Mouse (Mus musculus): ENCODE measurements around the gene Clrn3. TPM values are rescaled to one million over a fixed set of nuclear protein-coding genes. Genes with fewer than 3 reads are reported as not detected.

The Clrn3 gene
- total and polyA plus RNA-seq, 3 experiments: not detected

DNA sequence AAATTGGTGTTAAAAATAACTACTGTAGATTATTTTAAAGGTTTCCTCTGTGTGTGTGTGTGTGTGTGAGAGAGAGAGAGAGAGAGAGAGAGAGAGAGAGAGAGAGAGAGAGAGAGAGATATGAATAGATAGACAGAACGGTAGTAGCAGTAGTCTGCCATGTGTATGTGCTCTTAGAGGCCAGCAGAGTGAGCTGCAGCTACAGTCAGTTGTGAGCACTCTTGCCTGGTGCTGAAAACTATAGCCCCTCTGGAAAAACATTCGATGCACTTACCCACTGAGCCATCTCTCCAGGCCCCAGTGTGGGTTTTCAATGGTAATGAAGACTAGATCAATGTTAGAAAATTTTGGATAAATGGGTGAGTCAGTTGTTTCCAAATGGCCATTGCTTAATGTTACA is 29.1 kb downstream of the Clrn3 start:
- no peaks in the 10 kb centered on the region for H3K36me3 ChIP-seq (replicated peaks in 1 of 2; ENCODE audit: control insufficient read depth in 1 of 2, insufficient read depth in 1 of 2, low read length in 1 of 2)
- no peak overlapping the region for H3K27ac ChIP-seq (ENCODE audit: insufficient read depth, low read depth)
- in situ Hi-C loops (cut with MboI; ENCODE audit: low pct_ligation_motif_present, low pct_unique_long_range_greater_than_20kb, low sequenced_read_pairs): loop anchor here (10.0 to 25.0 kb wide), 3 partner anchors 165 to 1637 kb away; no protein-coding TSS in a partner anchor
- no peak overlapping the region for H3K4me2 ChIP-seq (ENCODE audit: insufficient read depth, low read depth, poor library complexity, severe bottlenecking)
- H3K27me3 ChIP-seq (replicated peaks): no peaks in the 10 kb centered on the region
- dilution Hi-C loops (cut with MboI; ENCODE audit: extremely low pct_ligation_motif_present, extremely low pct_unique_long_range_greater_than_20kb, low sequenced_read_pairs): no loop called here
- TF ChIP-seq CTCF (conservative IDR thresholded peaks at IDR 0.05 in 1 of 2, IDR thresholded peaks at IDR 0.05 in 1 of 2; ENCODE audit: low read depth in 2 of 2, low read length in 2 of 2) (peak; percentile 17 to 81; a peak in 2 of 4 replicates), KAT2A (IDR thresholded peaks at IDR 0.05; ENCODE audit: insufficient replicate concordance, low read length) (no peak), SMC3 (IDR thresholded peaks at IDR 0.05; ENCODE audit: low read depth, low read length) (peak; percentile 94), RAD21 (IDR thresholded peaks at IDR 0.05; ENCODE audit: low read depth, low read length) (peak; percentile 83), ZC3H11A (IDR thresholded peaks at IDR 0.05; ENCODE audit: low read depth, low read length) (peak; percentile 87)
- H3K9ac ChIP-seq (ENCODE audit: insufficient read depth, low read depth): no peak overlapping the region
- H3K4me1 ChIP-seq (ENCODE audit: control insufficient read depth in 1 of 2, insufficient read depth in 2 of 2): no peaks in the 10 kb centered on the region
- no peaks in the 10 kb centered on the region for H3K9me3 ChIP-seq (replicated peaks; ENCODE audit: low read length)
- H3K79me2 ChIP-seq (replicated peaks; ENCODE audit: control insufficient read depth, extremely low read depth, insufficient read depth, poor library complexity, severe bottlenecking): no peaks in the 10 kb centered on the region
- no peak overlapping the region for H3K4me3 ChIP-seq (replicated peaks in 1 of 3; ENCODE audit: low read depth in 2 of 3, low read length in 2 of 3, poor library complexity in 1 of 3)
- peak; percentile 47 for DNase-seq (ENCODE audit: extremely low read depth)

DNA sequence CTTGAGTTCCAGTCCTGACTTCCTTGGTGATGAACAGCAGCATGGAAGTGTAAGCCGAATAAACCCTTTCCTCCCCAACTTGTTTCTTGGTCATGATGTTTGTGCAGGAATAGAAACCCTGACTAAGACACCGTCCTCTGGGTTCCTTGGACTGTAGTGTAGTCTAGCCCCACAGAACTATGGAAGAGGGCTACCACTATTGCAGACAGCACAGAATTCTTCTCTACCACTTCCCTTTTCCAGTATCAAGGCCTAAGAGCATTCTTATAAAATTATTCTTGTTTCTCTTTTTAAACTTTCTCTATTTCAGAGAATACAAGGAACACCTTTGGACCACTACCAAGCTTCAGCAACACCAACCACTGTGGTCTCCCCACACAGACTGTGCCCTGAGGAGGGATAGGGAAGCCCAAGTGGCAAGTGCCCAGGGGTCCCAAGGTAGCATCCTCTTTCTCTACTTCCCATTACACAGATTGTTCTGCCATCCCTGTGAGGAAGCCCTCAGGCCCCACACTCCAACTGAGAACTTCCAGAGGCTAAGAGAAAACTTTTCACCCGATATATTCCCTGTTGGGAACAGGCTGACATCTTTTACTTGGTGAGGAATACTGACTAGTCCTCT is 29.8 kb downstream of the Clrn3 start:
- TF ChIP-seq CHD2 (IDR thresholded peaks at IDR 0.05; ENCODE audit: low read length) (no peak), ZKSCAN1 (IDR thresholded peaks at IDR 0.05; ENCODE audit: borderline replicate concordance, low read depth, low read length) (no peak), ETS1 (conservative IDR thresholded peaks at IDR 0.05; ENCODE audit: low read depth, low read length) (no peak), E2F4 (IDR thresholded peaks at IDR 0.05; ENCODE audit: insufficient replicate concordance, low read depth, low read length) (no peak), JUN (IDR thresholded peaks at IDR 0.05; ENCODE audit: insufficient read depth, low read depth, low read length) (no peak), ZC3H11A (IDR thresholded peaks at IDR 0.05; ENCODE audit: low read depth, low read length) (no peak), SMC3 (IDR thresholded peaks at IDR 0.05; ENCODE audit: low read depth, low read length) (no peak), MEF2A (IDR thresholded peaks at IDR 0.05; ENCODE audit: borderline replicate concordance, low read depth, low read length) (no peak), MAFK (IDR thresholded peaks at IDR 0.05; ENCODE audit: insufficient replicate concordance, low read length) (no peak), UBTF (IDR thresholded peaks at IDR 0.05; ENCODE audit: low read depth, low read length) (no peak), MAX (IDR thresholded peaks at IDR 0.05; ENCODE audit: low read length) (no peak), USF1 (IDR thresholded peaks at IDR 0.05; ENCODE audit: low read depth, low read length) (no peak), KAT2A (IDR thresholded peaks at IDR 0.05; ENCODE audit: insufficient replicate concordance, low read length) (no peak), ZNF384 (IDR thresholded peaks at IDR 0.05; ENCODE audit: low read depth, low read length) (no peak), SIN3A (IDR thresholded peaks at IDR 0.05; ENCODE audit: low read length) (no peak), GABPA (IDR thresholded peaks at IDR 0.05; ENCODE audit: insufficient replicate concordance, low read depth, low read length) (no peak), ELF1 (IDR thresholded peaks at IDR 0.05; ENCODE audit: low read depth, low read length) (no peak)
- Histone ChIP-seq H3K36me3 (replicated peaks in 1 of 2; ENCODE audit: control insufficient read depth in 1 of 2, insufficient read depth in 1 of 2, low read length in 1 of 2) (no peaks in the 10 kb centered on the region), H3K4me1 (ENCODE audit: control insufficient read depth in 1 of 2, insufficient read depth in 2 of 2) (no peaks in the 10 kb centered on the region), H3K4me3 (replicated peaks in 1 of 3; ENCODE audit: low read depth in 2 of 3, low read length in 2 of 3, poor library complexity in 1 of 3) (no peak overlapping the region), H3K27ac (ENCODE audit: insufficient read depth, low read depth) (no peak overlapping the region), H3K4me2 (ENCODE audit: insufficient read depth, low read depth, poor library complexity, severe bottlenecking) (no peak overlapping the region), H3K27me3 (replicated peaks) (no peaks in the 10 kb centered on the region), H3K9me3 (replicated peaks; ENCODE audit: low read length) (no peaks in the 10 kb centered on the region), H3K79me2 (replicated peaks; ENCODE audit: control insufficient read depth, extremely low read depth, insufficient read depth, poor library complexity, severe bottlenecking) (no peaks in the 10 kb centered on the region), H3K9ac (ENCODE audit: insufficient read depth, low read depth) (no peak overlapping the region)
- in situ Hi-C loops (cut with MboI; ENCODE audit: low pct_ligation_motif_present, low pct_unique_long_range_greater_than_20kb, low sequenced_read_pairs): loop anchor here (10.0 to 25.0 kb wide), 3 partner anchors 166 to 1636 kb away; no protein-coding TSS in a partner anchor
- dilution Hi-C loops (cut with MboI; ENCODE audit: extremely low pct_ligation_motif_present, extremely low pct_unique_long_range_greater_than_20kb, low sequenced_read_pairs): no loop called here
- DNase-seq (ENCODE audit: extremely low read depth): no peak
